In the genomic region with DNA sequence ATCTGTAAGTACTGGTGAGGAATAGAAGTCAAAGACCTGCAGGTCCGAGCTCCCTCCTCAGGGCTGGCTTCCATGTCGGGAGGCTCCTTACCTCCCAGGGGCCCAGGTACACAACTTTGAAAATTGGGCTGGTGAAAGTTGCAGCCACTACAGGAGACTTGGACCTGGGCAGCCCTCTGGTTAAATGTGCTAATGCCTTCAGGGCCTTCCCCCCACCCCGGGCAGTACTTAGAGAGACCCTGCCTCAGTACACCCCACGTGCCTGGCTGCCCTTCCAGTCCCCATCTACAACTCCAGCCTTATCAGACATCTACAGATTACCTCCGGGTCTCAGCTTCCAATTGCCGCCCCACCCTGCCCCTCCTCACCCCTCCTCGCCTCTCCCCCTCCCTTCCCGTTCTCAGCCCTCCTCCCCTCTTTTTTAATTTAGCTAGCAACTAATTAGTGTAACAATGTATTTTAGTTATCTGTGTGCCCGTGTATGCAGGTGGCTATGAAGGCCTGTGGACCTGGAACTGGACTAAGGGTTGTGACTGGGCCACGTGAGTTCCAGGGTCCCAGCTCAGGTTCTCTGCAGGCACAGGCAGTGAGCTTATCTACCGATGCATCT, we compare ENCODE assay signal across 43 mouse cellular contexts. TPM values are rescaled to one million over a fixed set of nuclear protein-coding genes. Genes with fewer than 3 reads are reported as not detected.
DNase-seq lines count a peak whose midpoint lies in the region; ATAC-seq and TF ChIP-seq lines count a peak whose summit lies in the region.
"Had no signal": no experiment of that assay in that cellular context is flagged by ENCODE, and none has a peak within 500 bp of the region (broad histone marks: within the 10 kb centered on the region; RNA-seq: fewer than 3 reads in every experiment).

No protein-coding gene starts in this region.

- no peak for TF ChIP-seq EP300 in liver, postnatal 0 days (IDR thresholded peaks at IDR 0.05; ENCODE audit: low read depth)
- TF ChIP-seq EP300 in ES-Bruce4 (IDR thresholded peaks at IDR 0.05; ENCODE audit: insufficient read depth, low read depth, low read length), result no peak

- H3K4me3 ChIP-seq in gastrocnemius, adult 2 months, result no peak overlapping the region
- H3K4me3 ChIP-seq in liver, postnatal 0 days (ENCODE audit: low read depth, low read length), result no peak overlapping the region
- no peak overlapping the region for H3K4me3 ChIP-seq in liver, embryonic 11.5 days (ENCODE audit: low read depth, low read length)
- peak overlapping the region; percentile 9 for H3K4me3 ChIP-seq in ES-Bruce4 (ENCODE audit: low read depth, low read length)
- no peak overlapping the region for H3K4me3 ChIP-seq in forebrain, embryonic 12.5 days (replicated peaks)
- H3K4me3 ChIP-seq: erythroblast, embryonic 14.5 days; hindbrain, embryonic 12.5 days; limb, embryonic 10.5 days; limb, embryonic 15.5 days; midbrain, embryonic 13.5 days had no signal

- no peak for ATAC-seq in liver, postnatal 0 days
- ATAC-seq in liver, embryonic 11.5 days (replicated peaks; ENCODE audit: low FRiP score), result no peak
- no peak for ATAC-seq in forebrain, embryonic 12.5 days (ENCODE audit: low FRiP score)
- ATAC-seq: forebrain, postnatal 0 days; hindbrain, postnatal 0 days; intestine, embryonic 16.5 days; midbrain, embryonic 13.5 days; Patski had no signal

- no peaks in the 10 kb centered on the region for H3K9me3 ChIP-seq in liver, postnatal 0 days (ENCODE audit: low read length)
- H3K9me3 ChIP-seq in liver, embryonic 11.5 days (ENCODE audit: control insufficient read depth, low read length), result no peaks in the 10 kb centered on the region
- no peaks in the 10 kb centered on the region for H3K9me3 ChIP-seq in ES-Bruce4 (replicated peaks; ENCODE audit: control insufficient read depth, insufficient read depth, low read length, poor library complexity, severe bottlenecking)
- H3K9me3 ChIP-seq in forebrain, embryonic 12.5 days, result no peaks in the 10 kb centered on the region
- H3K9me3 ChIP-seq: hindbrain, embryonic 12.5 days; limb, embryonic 10.5 days; limb, embryonic 15.5 days; midbrain, embryonic 13.5 days had no signal

- peaks cover 20% of the 10 kb centered on the region for H3K4me1 ChIP-seq in liver, postnatal 0 days (ENCODE audit: insufficient read depth)
- peaks cover 17% of the 10 kb centered on the region for H3K4me1 ChIP-seq in liver, embryonic 11.5 days (replicated peaks; ENCODE audit: control insufficient read depth, insufficient read depth, low read length)
- H3K4me1 ChIP-seq in ES-Bruce4 (ENCODE audit: control insufficient read depth, insufficient read depth, low read length), result no peaks in the 10 kb centered on the region
- H3K4me1 ChIP-seq in forebrain, embryonic 12.5 days, result no peaks in the 10 kb centered on the region
- H3K4me1 ChIP-seq: hindbrain, embryonic 12.5 days; limb, embryonic 10.5 days; limb, embryonic 15.5 days; midbrain, embryonic 13.5 days had no signal

- no peak overlapping the region for H3K9ac ChIP-seq in liver, postnatal 0 days (replicated peaks)
- no peak overlapping the region for H3K9ac ChIP-seq in liver, embryonic 11.5 days (ENCODE audit: low read depth, low read length)
- peak overlapping the region; percentile 32 for H3K9ac ChIP-seq in ES-Bruce4 (ENCODE audit: low read depth, poor library complexity, severe bottlenecking)
- no peak overlapping the region for H3K9ac ChIP-seq in forebrain, embryonic 12.5 days
- H3K9ac ChIP-seq: forebrain, postnatal 0 days; hindbrain, embryonic 12.5 days; limb, embryonic 15.5 days; midbrain, embryonic 13.5 days had no signal

- TF ChIP-seq POLR2A in ES-Bruce4 (IDR thresholded peaks at IDR 0.05; ENCODE audit: insufficient read depth, low read length), result no peak

- no peak for TF ChIP-seq CTCF in gastrocnemius, adult 2 months (IDR thresholded peaks at IDR 0.05)
- no peak for TF ChIP-seq CTCF in liver, postnatal 0 days (IDR thresholded peaks at IDR 0.05; ENCODE audit: low read depth)
- no peak for TF ChIP-seq CTCF in ES-Bruce4 (IDR thresholded peaks at IDR 0.05; ENCODE audit: low read depth, low read length)

- intact Hi-C loops in gastrocnemius, adult 2 months (cut with DNase I), result no loop called here

- H3K36me3 ChIP-seq in liver, postnatal 0 days (replicated peaks; ENCODE audit: insufficient read depth, low read length), result no peaks in the 10 kb centered on the region
- H3K36me3 ChIP-seq in liver, embryonic 11.5 days (ENCODE audit: control insufficient read depth, insufficient read depth, low read length), result no peaks in the 10 kb centered on the region
- H3K36me3 ChIP-seq in ES-Bruce4 (ENCODE audit: control insufficient read depth, insufficient read depth, low read length, poor library complexity, severe bottlenecking), result no peaks in the 10 kb centered on the region
- no peaks in the 10 kb centered on the region for H3K36me3 ChIP-seq in forebrain, embryonic 12.5 days (replicated peaks)
- H3K36me3 ChIP-seq: hindbrain, embryonic 12.5 days; limb, embryonic 10.5 days; limb, embryonic 15.5 days; midbrain, embryonic 13.5 days had no signal

- no peak for DNase-seq in gastrocnemius, adult 2 months
- no peak for DNase-seq in gastrocnemius, adult 8-10 months (ENCODE audit: low spot score in 2 of 2)
- no peak for DNase-seq in liver, postnatal 0 days
- no peak for DNase-seq in liver, embryonic 11.5 days (ENCODE audit: low spot score)
- DNase-seq in ZHBTc4 (ENCODE audit: low read depth, low spot score) (peak; percentile 68), MN1 (ENCODE audit: low spot score) (no peak)
- DNase-seq: adrenal gland, postnatal 25 days; cerebellum, adult 2 months; cerebellum, postnatal 14 days; forebrain, postnatal 0 days; gastrocnemius, postnatal 25 days; heart, postnatal 36 days; kidney, adult 9 months; kidney, postnatal 10 days; layer of hippocampus, adult 9-11 months; right cerebral cortex, postnatal 25 days; thymus, adult 18-20 months; thymus, postnatal 36 days had no signal

- peak overlapping the region; percentile 87 for H3K27ac ChIP-seq in gastrocnemius, adult 2 months
- H3K27ac ChIP-seq in liver, postnatal 0 days (ENCODE audit: low read depth), result peak overlapping the region; percentile 72
- no peak overlapping the region for H3K27ac ChIP-seq in liver, embryonic 11.5 days (ENCODE audit: low read depth, low read length)
- H3K27ac ChIP-seq in ES-Bruce4 (ENCODE audit: insufficient read depth, low read length), result peak overlapping the region; percentile 47
- H3K27ac ChIP-seq in forebrain, embryonic 12.5 days, result no peak overlapping the region
- H3K27ac ChIP-seq: hindbrain, embryonic 12.5 days; hindbrain, postnatal 0 days; limb, embryonic 10.5 days; limb, embryonic 15.5 days; macrophage; midbrain, embryonic 13.5 days; stomach, postnatal 0 days had no signal

- H3K4me2 ChIP-seq in liver, postnatal 0 days (ENCODE audit: low read depth, low read length), result no peak overlapping the region
- no peak overlapping the region for H3K4me2 ChIP-seq in liver, embryonic 11.5 days
- H3K4me2 ChIP-seq in forebrain, embryonic 12.5 days, result no peak overlapping the region
- H3K4me2 ChIP-seq: hindbrain, embryonic 12.5 days; limb, embryonic 15.5 days; midbrain, embryonic 13.5 days had no signal

- WGBS in liver, postnatal 0 days (ENCODE audit: insufficient replicate concordance), result 55% methylated on average over 11 of the region's 11 CpGs
- WGBS in liver, embryonic 11.5 days, result 49% methylated on average over 11 of the region's 11 CpGs
- 80% methylated on average over 11 of the region's 11 CpGs for WGBS in forebrain, embryonic 12.5 days

- no peaks in the 10 kb centered on the region for H3K27me3 ChIP-seq in liver, postnatal 0 days (ENCODE audit: insufficient read depth, low read length)
- no peaks in the 10 kb centered on the region for H3K27me3 ChIP-seq in liver, embryonic 11.5 days (replicated peaks; ENCODE audit: control insufficient read depth, insufficient read depth, low read length)
- no peaks in the 10 kb centered on the region for H3K27me3 ChIP-seq in ES-Bruce4 (ENCODE audit: control insufficient read depth, insufficient read depth, low read length, poor library complexity, severe bottlenecking)
- peaks cover 5% of the 10 kb centered on the region; the same call in 1 of the 2 replicates for H3K27me3 ChIP-seq in forebrain, embryonic 12.5 days
- H3K27me3 ChIP-seq: hindbrain, embryonic 12.5 days; limb, embryonic 15.5 days; midbrain, embryonic 13.5 days; Patski had no signal

RNA-seq across cellular contexts. Expression of gene Ap1m1, which starts 31.3 kb away (rescaled TPM):
- 10 to 100 TPM; 25.8 to 26.0 TPM for total RNA-seq in gastrocnemius, adult 2 months (2021)
- total RNA-seq in gastrocnemius, adult 8-10 months (2022), result 10 to 100 TPM; 17.6 to 20.9 (median 19.1) TPM
- polyA plus RNA-seq in liver, postnatal 0 days (2015; fragmentation: Nextera tagmentation; extraction: Ambion mirVana), result 40.7 and 41.7 TPM in 2 replicates
- 111 and 119 TPM in 2 replicates for polyA plus RNA-seq in liver, embryonic 11.5 days (2014; fragmentation: Nextera tagmentation; extraction: Ambion mirVana)
- polyA plus RNA-seq in ES-Bruce4 (2011; ENCODE audit: insufficient read depth, insufficient read length, low read depth, missing spikeins), result 26.0 and 30.1 TPM in 2 replicates
- 193 and 196 TPM in 2 replicates for polyA plus RNA-seq in forebrain, embryonic 12.5 days (2016; fragmentation: Nextera tagmentation; extraction: Ambion mirVana)

RNA-seq across cellular contexts. Expression of gene Gm10282, which starts 33.9 kb away (rescaled TPM):
- total RNA-seq in gastrocnemius, adult 2 months (2021), result 1 to 10 TPM; 2.8 to 4.8 TPM
- 1 to 10 TPM; 1.7 to 3.2 (median 2.8) TPM for total RNA-seq in gastrocnemius, adult 8-10 months (2022)
- 6.3 and 6.4 TPM in 2 replicates for polyA plus RNA-seq in liver, postnatal 0 days (2015; fragmentation: Nextera tagmentation; extraction: Ambion mirVana)
- polyA plus RNA-seq in liver, embryonic 11.5 days (2014; fragmentation: Nextera tagmentation; extraction: Ambion mirVana), result 20.8 TPM in 2 replicates
- polyA plus RNA-seq in ES-Bruce4 (2011; ENCODE audit: insufficient read depth, insufficient read length, low read depth, missing spikeins), result 2.3 and 4.5 TPM in 2 replicates
- polyA plus RNA-seq in forebrain, embryonic 12.5 days (2016; fragmentation: Nextera tagmentation; extraction: Ambion mirVana), result 34.4 and 36.6 TPM in 2 replicates

RNA-seq across cellular contexts. Expression of gene Klf2, which starts 47.7 kb away (rescaled TPM):
- total RNA-seq in gastrocnemius, adult 2 months (2021), result 10 to 100 TPM in 1 of 2 experiments, 1 to 10 TPM in 1; 9.1 to 38.9 TPM
- total RNA-seq in gastrocnemius, adult 8-10 months (2022), result 10 to 100 TPM in 3 of 4 experiments, 1 to 10 TPM in 1; 6.8 to 14.3 (median 11.5) TPM
- 5.6 and 7.4 TPM in 2 replicates for polyA plus RNA-seq in liver, postnatal 0 days (2015; fragmentation: Nextera tagmentation; extraction: Ambion mirVana)
- polyA plus RNA-seq in liver, embryonic 11.5 days (2014; fragmentation: Nextera tagmentation; extraction: Ambion mirVana), result 5.3 and 5.5 TPM in 2 replicates
- polyA plus RNA-seq in ES-Bruce4 (2011; ENCODE audit: insufficient read depth, insufficient read length, low read depth, missing spikeins), result 44.7 and 47.0 TPM in 2 replicates
- polyA plus RNA-seq in forebrain, embryonic 12.5 days (2016; fragmentation: Nextera tagmentation; extraction: Ambion mirVana), result 4.6 and 5.0 TPM in 2 replicates

RNA-seq across cellular contexts. Expression of gene Fam32a, which starts 51.6 kb away (rescaled TPM):
- total RNA-seq in gastrocnemius, adult 2 months (2021), result 1 to 10 TPM; 7.8 to 9.5 TPM
- 1 to 10 TPM; 5.9 to 9.7 (median 7.9) TPM for total RNA-seq in gastrocnemius, adult 8-10 months (2022)
- polyA plus RNA-seq in liver, postnatal 0 days (2015; fragmentation: Nextera tagmentation; extraction: Ambion mirVana), result 27.5 and 28.4 TPM in 2 replicates
- 59.7 and 64.2 TPM in 2 replicates for polyA plus RNA-seq in liver, embryonic 11.5 days (2014; fragmentation: Nextera tagmentation; extraction: Ambion mirVana)
- 45.1 and 50.4 TPM in 2 replicates for polyA plus RNA-seq in ES-Bruce4 (2011; ENCODE audit: insufficient read depth, insufficient read length, low read depth, missing spikeins)
- polyA plus RNA-seq in forebrain, embryonic 12.5 days (2016; fragmentation: Nextera tagmentation; extraction: Ambion mirVana), result 78.2 and 87.0 TPM in 2 replicates

RNA-seq across cellular contexts. Expression of gene Gm11034, which starts 57.7 kb away (rescaled TPM):
- not detected for total RNA-seq in gastrocnemius, adult 2 months (2021)
- not detected for total RNA-seq in gastrocnemius, adult 8-10 months (2022)
- polyA plus RNA-seq in liver, postnatal 0 days (2015; fragmentation: Nextera tagmentation; extraction: Ambion mirVana), result not detected in 2 replicates
- not detected in 2 replicates for polyA plus RNA-seq in liver, embryonic 11.5 days (2014; fragmentation: Nextera tagmentation; extraction: Ambion mirVana)
- polyA plus RNA-seq in ES-Bruce4 (2011; ENCODE audit: insufficient read depth, insufficient read length, low read depth, missing spikeins), result not detected in 2 replicates
- not detected in 2 replicates for polyA plus RNA-seq in forebrain, embryonic 12.5 days (2016; fragmentation: Nextera tagmentation; extraction: Ambion mirVana)
- total RNA-seq: adrenal gland, adult 18-20 months; adrenal gland, postnatal 25 days; forebrain, postnatal 0 days; gastrocnemius, postnatal 25 days; heart, adult 18-20 months; heart, postnatal 36 days; hindbrain, postnatal 0 days; left cerebral cortex, postnatal 10 days; megakaryocyte-erythroid progenitor cell, adult 5-6 weeks had no signal
- polyA plus RNA-seq: brain, embryonic 14.5 days; C2C12; cerebellum, adult 2 months; cortical plate, adult 2 months; embryonic facial prominence, embryonic 14.5 days; erythroblast, embryonic 14.5 days; forebrain, embryonic 11.5 days; forebrain, postnatal 0 days; heart, embryonic 16.5 days; hindbrain, embryonic 12.5 days; hindbrain, postnatal 0 days; intestine, embryonic 16.5 days; limb, embryonic 10.5 days; limb, embryonic 15.5 days; liver, embryonic 16.5 days; lung, embryonic 16.5 days; macrophage; midbrain, embryonic 13.5 days; neural tube, embryonic 14.5 days; Patski; stomach, postnatal 0 days had no signal

Comparison
In these comparisons a context has a peak if more than half of its experiments do, and no peak if none do; other contexts are left out.
1. H3K27ac ChIP-seq: peak in gastrocnemius, adult 2 months (single experiment), liver, postnatal 0 days (single experiment) and ES-Bruce4 (single experiment); none in liver, embryonic 11.5 days (single experiment) and forebrain, embryonic 12.5 days (single experiment).